Mouse (Mus musculus): Measurements from ENCODE around the gene Tnfaip8l1.

- no peak for TF ChIP-seq NELFE (IDR thresholded peaks at IDR 0.05; ENCODE audit: low read depth, low read length)
- TF ChIP-seq POLR2A (IDR thresholded peaks at IDR 0.05; ENCODE audit: control insufficient read depth in 1 of 2, insufficient read depth in 1 of 2, low read depth in 1 of 2, low read length in 2 of 2, poor library complexity in 1 of 2), result no peak
- TF ChIP-seq ETS1 (IDR thresholded peaks at IDR 0.05; ENCODE audit: low read depth, low read length), result no peak
- no peak for TF ChIP-seq MAFK (IDR thresholded peaks at IDR 0.05; ENCODE audit: borderline replicate concordance, low read depth, low read length)
- no peak for TF ChIP-seq EP300 (IDR thresholded peaks at IDR 0.05; ENCODE audit: low read depth in 1 of 2, low read length in 2 of 2)
- TF ChIP-seq ZMIZ1 (IDR thresholded peaks at IDR 0.05; ENCODE audit: low read depth, low read length), result no peak
- TF ChIP-seq MAX (IDR thresholded peaks at IDR 0.05; ENCODE audit: low read length), result no peak
- peak; percentile 62 to 77 (median 74) for TF ChIP-seq CTCF (IDR thresholded peaks at IDR 0.05 in 2 of 3, conservative IDR thresholded peaks at IDR 0.05 in 1 of 3; ENCODE audit: control insufficient read depth in 1 of 3, insufficient read depth in 1 of 3, low read depth in 2 of 3, low read length in 3 of 3, poor library complexity in 1 of 3, severe bottlenecking in 1 of 3)
- TF ChIP-seq TBP (IDR thresholded peaks at IDR 0.05; ENCODE audit: low read depth, low read length), result no peak
Measured at GRCm38 (mm10) chr17:56196860-56197259, 34.6 kb downstream of the Tnfaip8l1 start.
